Mouse (Mus musculus) liver, embryonic 13.5 days (tissue): Measurements from ENCODE around the gene Acnat1. TPM values are rescaled to one million over a fixed set of nuclear protein-coding genes. Genes with fewer than 3 reads are reported as not detected.
A peak's percentile ranks its signal among the peaks of the same experiment; 100 is the strongest.
"Not testable (repeated sequence)": the region's sequence is repeated elsewhere in the genome, so short reads cannot be mapped to it uniquely, and the experiment has no call there.

ENCODE experiments used
- ATAC-seq: fragments of 200-750 bp; cut with Nextera tagmentation; 2 replicates; pipeline ENCODE4 v1.8.0; 2017; ENCODE audit warnings: low read depth, mild to moderate bottlenecking, moderate number of reproducible peaks, moderate library complexity
- DNase-seq: peaks from one replicate; pipeline ENCODE4 v3.0.0; 2022
- H3K27ac ChIP-seq: fragments of 300-500 bp; sonication (generic); 2 replicates; pipeline ENCODE4 v1.5.1; 2015; ENCODE audit warnings: moderate library complexity, mild to moderate bottlenecking, inconsistent platforms
- H3K27me3 ChIP-seq: fragments of 300-500 bp; sonication (generic); 2 replicates; pipeline ENCODE4 v1.6.1; 2015; ENCODE audit warnings: mild to moderate bottlenecking, inconsistent platforms
- H3K36me3 ChIP-seq: fragments of 300-500 bp; sonication (generic); 2 replicates; pipeline ENCODE4 v1.6.1; 2015; ENCODE audit warnings: mild to moderate bottlenecking, inconsistent platforms
- H3K4me1 ChIP-seq: fragments of 300-500 bp; sonication (generic); replicated peaks from 2 replicates; pipeline ENCODE4 v1.6.1; 2015; ENCODE audit warnings: inconsistent platforms
- H3K4me2 ChIP-seq: fragments of 300-500 bp; sonication (generic); 2 replicates; pipeline ENCODE4 v1.6.1; 2015; ENCODE audit warnings: inconsistent platforms, mild to moderate bottlenecking, moderate library complexity
- H3K4me3 ChIP-seq: fragments of 300-500 bp; sonication (generic); replicated peaks from 2 replicates; pipeline ENCODE4 v1.5.1; 2015; ENCODE audit warnings: mild to moderate bottlenecking, inconsistent platforms
- H3K9ac ChIP-seq: fragments of 300-500 bp; sonication (generic); 2 replicates; pipeline ENCODE4 v1.6.1; 2015; ENCODE audit warnings: mild to moderate bottlenecking, inconsistent platforms
- H3K9me3 ChIP-seq: fragments of 300-500 bp; sonication (generic); replicated peaks from 2 replicates; pipeline ENCODE4 v1.6.1; 2016; ENCODE audit warnings: inconsistent platforms
- WGBS: fragments of 180-500 bp; shearing (Covaris S2); methylation state at CpG from one replicate; pipeline ENCODE4 v1.1.7; 2015; ENCODE audit not compliant: insufficient replicate concordance; 5-methylcytosine and 5-hydroxymethylcytosine counted together
- polyA plus RNA-seq: library from polyadenylated mRNA; unstranded; fragments of >200 nt; fragmentation: Nextera tagmentation; extraction: Ambion mirVana; gene quantifications from 2 replicates; pipeline ENCODE4 v1.2.1, GENCODE M21; 2015

Acnat1 gene
- polyA plus RNA-seq, 1 experiment from 2014 or later, result 0.24 TPM

- WGBS, result 59% methylated on average over 3 of the region's 3 CpGs
- peak overlapping the region; percentile 64 for H3K27ac ChIP-seq
- not testable (repeated sequence) for DNase-seq
Observed at GRCm38 (mm10) chr4:49485934-49486650, 12.4 kb upstream of the Acnat1 start.

GRCm38 (mm10) chr4:49485442-49485841 lies 11.7 kb upstream of the Acnat1 start:
- Histone ChIP-seq H3K27ac (peak overlapping the region; percentile 63; the same call in 1 of the 2 replicates), H3K4me3 (no peak overlapping the region), H3K36me3 (no peaks in the 10 kb centered on the region), H3K4me2 (no peak overlapping the region), H3K9me3 (no peaks in the 10 kb centered on the region), H3K9ac (no peak overlapping the region), H3K27me3 (no peaks in the 10 kb centered on the region), H3K4me1 (peaks cover 19% of the 10 kb centered on the region)
- ATAC-seq, result peak; percentile 73
- DNase-seq, result no peak

More at GRCm38 (mm10) chr4:49485934-49486650, 12.4 kb upstream of the Acnat1 start:
- H3K4me3 ChIP-seq, H3K27me3 ChIP-seq, H3K36me3 ChIP-seq, H3K4me2 ChIP-seq, H3K9ac ChIP-seq, H3K9me3 ChIP-seq: not testable (repeated sequence)
- peak; percentile 49 for ATAC-seq
- H3K4me1 ChIP-seq, result peaks cover 12% of the 10 kb centered on the region

GRCm38 (mm10) chr4:49480896-49481295 lies 7.2 kb upstream of the Acnat1 start:
- no peak overlapping the region for H3K4me3 ChIP-seq
- H3K27me3 ChIP-seq, result no peaks in the 10 kb centered on the region
- 0 out of 2 replicates have a peak overlapping the region, but pooled peaks have one; percentile 19 for H3K27ac ChIP-seq
- no peak overlapping the region for H3K9ac ChIP-seq
- WGBS, result 55% methylated on average over 3 of the region's 3 CpGs
- peaks cover 54% of the 10 kb centered on the region for H3K4me1 ChIP-seq
- ATAC-seq (no peak), DNase-seq (no peak)
- H3K9me3 ChIP-seq, result no peaks in the 10 kb centered on the region
- H3K36me3 ChIP-seq, result no peaks in the 10 kb centered on the region
- peak overlapping the region; percentile 36; the same call in 1 of the 2 replicates for H3K4me2 ChIP-seq

- no peaks in the 10 kb centered on the region for H3K27me3 ChIP-seq
- DNase-seq, result no peak
- no peaks in the 10 kb centered on the region for H3K36me3 ChIP-seq
- H3K9me3 ChIP-seq, result no peaks in the 10 kb centered on the region
- no peak for ATAC-seq
- H3K4me1 ChIP-seq, result peaks cover 61% of the 10 kb centered on the region
- 0 out of 2 replicates have a peak overlapping the region, but pooled peaks have one; percentile 7 for H3K4me3 ChIP-seq
- H3K9ac ChIP-seq, result no peak overlapping the region
- WGBS, result 37% methylated on average over 21 of the region's 21 CpGs
- peak overlapping the region; percentile 19 for H3K27ac ChIP-seq
- peak overlapping the region; percentile 36 for H3K4me2 ChIP-seq
Observed at GRCm38 (mm10) chr4:49480104-49480760, 6.5 kb upstream of the Acnat1 start.

- H3K4me1 ChIP-seq, result peaks cover 73% of the 10 kb centered on the region
- peak overlapping the region; percentile 88 for H3K27ac ChIP-seq
- ATAC-seq, H3K9me3 ChIP-seq, H3K4me3 ChIP-seq, H3K36me3 ChIP-seq, DNase-seq, H3K27me3 ChIP-seq: not testable (repeated sequence)
- WGBS, result 20% methylated on average over 2 of the region's 2 CpGs
- H3K4me2 ChIP-seq, result peak overlapping the region; percentile 69
- peak overlapping the region; percentile 12; the same call in 1 of the 2 replicates for H3K9ac ChIP-seq
Observed at GRCm38 (mm10) chr4:49479035-49479434, 5.3 kb upstream of the Acnat1 start.

GRCm38 (mm10) chr4:49478118-49478877 lies 4.6 kb upstream of the Acnat1 start:
- peak; percentile 75 for DNase-seq
- peak overlapping the region; percentile 69 for H3K9ac ChIP-seq
- H3K9me3 ChIP-seq, result no peaks in the 10 kb centered on the region
- peak overlapping the region; percentile 43 for H3K4me3 ChIP-seq
- peaks cover 80% of the 10 kb centered on the region for H3K4me1 ChIP-seq
- peak overlapping the region; percentile 69 for H3K4me2 ChIP-seq
- ATAC-seq, result peak; percentile 80
- peak overlapping the region; percentile 88 for H3K27ac ChIP-seq
- WGBS, result 17% methylated on average over 19 of the region's 19 CpGs
- no peaks in the 10 kb centered on the region for H3K27me3 ChIP-seq
- no peaks in the 10 kb centered on the region for H3K36me3 ChIP-seq

- Histone ChIP-seq H3K4me2 (peak overlapping the region; percentile 52), H3K36me3 (no peaks in the 10 kb centered on the region), H3K27ac (peak overlapping the region; percentile 88), H3K9me3 (no peaks in the 10 kb centered on the region), H3K4me1 (peaks cover 60% of the 10 kb centered on the region), H3K4me3 (peak overlapping the region; percentile 23), H3K27me3 (no peaks in the 10 kb centered on the region), H3K9ac (peak overlapping the region; percentile 37; the same call in 1 of the 2 replicates)
- DNase-seq, result peak; percentile 58
- peak; percentile 90 for ATAC-seq
Observed at GRCm38 (mm10) chr4:49474583-49474982, 871 bp upstream of the Acnat1 start.

- Histone ChIP-seq H3K9me3 (no peaks in the 10 kb centered on the region), H3K27me3 (no peaks in the 10 kb centered on the region), H3K4me3 (no peak overlapping the region), H3K36me3 (0 out of 2 replicates have a peak, but pooled peaks cover 3% of the 10 kb centered on the region), H3K27ac (no peak overlapping the region), H3K4me2 (no peak overlapping the region), H3K4me1 (peaks cover 15% of the 10 kb centered on the region), H3K9ac (no peak overlapping the region)
- 63% methylated on average over 3 of the region's 3 CpGs for WGBS
- ATAC-seq, result no peak
- no peak for DNase-seq
Observed at GRCm38 (mm10) chr4:49469435-49470151, 4.1 kb downstream of the Acnat1 start.

GRCm38 (mm10) chr4:49467360-49467759 lies 6.4 kb downstream of the Acnat1 start:
- Histone ChIP-seq H3K4me2 (no peak overlapping the region), H3K27me3 (no peaks in the 10 kb centered on the region), H3K4me1 (no peaks in the 10 kb centered on the region), H3K9me3 (no peaks in the 10 kb centered on the region), H3K36me3 (0 out of 2 replicates have a peak, but pooled peaks cover 3% of the 10 kb centered on the region), H3K27ac (no peak overlapping the region), H3K4me3 (no peak overlapping the region), H3K9ac (no peak overlapping the region)
- 81% methylated on average over 6 of the region's 6 CpGs for WGBS
- ATAC-seq (0 out of 2 replicates have a peak, but pooled peaks have one; percentile 23), DNase-seq (no peak)

GRCm38 (mm10) chr4:49456171-49456570 lies 17.5 kb downstream of the Acnat1 start:
- Histone ChIP-seq H3K4me1 (peaks cover 22% of the 10 kb centered on the region), H3K9me3 (no peaks in the 10 kb centered on the region), H3K27ac (no peak overlapping the region), H3K4me2 (no peak overlapping the region), H3K36me3 (no peaks in the 10 kb centered on the region), H3K27me3 (no peaks in the 10 kb centered on the region), H3K9ac (no peak overlapping the region), H3K4me3 (no peak overlapping the region)
- DNase-seq, result no peak
- 69% methylated on average over 2 of the region's 2 CpGs for WGBS
- ATAC-seq, result no peak
